Mouse (Mus musculus) spleen, embryonic (tissue): Measurements from ENCODE around the gene Ints14.
"Not testable (repeated sequence)": the region's sequence is repeated elsewhere in the genome, so short reads cannot be mapped to it uniquely, and the experiment has no call there.

Experiments used
- CTCF ChIA-PET: fragments of 350-600 bp; sonication (Branson Sonifier 250); formaldehyde crosslinking; loops from one replicate; lab custom pipeline; 2022; lab: Charles Lee

The Ints14 gene

DNA sequence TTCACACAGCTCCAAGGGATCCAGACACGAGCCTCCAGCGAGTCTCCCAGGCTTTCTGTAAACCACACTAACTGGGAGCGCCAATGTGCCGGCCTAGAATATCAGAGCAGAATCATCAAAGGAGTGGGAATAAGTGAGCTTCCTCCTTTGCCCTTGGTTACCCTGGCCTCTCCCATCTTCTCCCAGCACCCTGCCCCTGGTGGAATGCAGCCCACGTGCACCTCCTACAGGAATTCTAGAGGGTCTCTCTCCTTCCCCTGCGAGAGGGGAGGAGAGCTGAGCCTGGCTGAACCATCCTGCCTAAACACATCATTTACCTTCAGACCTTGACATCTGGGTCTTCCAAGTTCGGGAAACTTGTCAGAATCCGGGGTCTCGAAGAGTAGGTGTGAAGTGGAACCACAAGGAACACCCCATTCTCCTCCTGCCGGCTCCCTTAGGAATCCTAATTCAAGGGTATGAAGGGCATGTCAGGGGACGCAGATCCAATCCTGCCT, 9.5 kb upstream of the Ints14 start, which contains the start of gene Slc24a1:
TSS of gene Slc24a1 (minus strand) at position 447 of the 497 bp plus-strand sequence.
- CTCF ChIA-PET = no interaction called here

DNA sequence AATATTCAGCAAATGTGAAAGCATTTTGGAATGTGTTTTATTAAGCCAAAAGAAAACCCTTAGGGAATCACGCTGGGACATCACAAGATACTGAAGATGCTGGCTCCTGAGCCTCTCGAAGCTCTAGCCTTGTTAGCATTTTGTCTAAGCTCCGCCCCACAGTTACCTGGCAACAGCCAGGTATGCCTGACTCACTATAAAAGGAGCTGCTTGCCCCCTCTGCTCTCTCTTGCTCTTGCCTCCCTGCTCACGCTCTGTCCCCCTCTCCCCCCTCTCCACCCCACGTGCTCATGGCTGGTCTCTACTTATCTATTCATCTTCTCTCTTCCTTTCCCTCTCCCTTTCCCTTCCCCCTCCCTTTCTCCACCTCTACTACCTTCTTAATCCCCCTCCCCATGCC, 8.7 kb upstream of the Ints14 start:
- CTCF ChIA-PET = no interaction called here

- CTCF ChIA-PET = no interaction called here
Measured at GRCm38 (mm10) chr9:64953190-64953589, 7.5 kb upstream of the Ints14 start.

DNA sequence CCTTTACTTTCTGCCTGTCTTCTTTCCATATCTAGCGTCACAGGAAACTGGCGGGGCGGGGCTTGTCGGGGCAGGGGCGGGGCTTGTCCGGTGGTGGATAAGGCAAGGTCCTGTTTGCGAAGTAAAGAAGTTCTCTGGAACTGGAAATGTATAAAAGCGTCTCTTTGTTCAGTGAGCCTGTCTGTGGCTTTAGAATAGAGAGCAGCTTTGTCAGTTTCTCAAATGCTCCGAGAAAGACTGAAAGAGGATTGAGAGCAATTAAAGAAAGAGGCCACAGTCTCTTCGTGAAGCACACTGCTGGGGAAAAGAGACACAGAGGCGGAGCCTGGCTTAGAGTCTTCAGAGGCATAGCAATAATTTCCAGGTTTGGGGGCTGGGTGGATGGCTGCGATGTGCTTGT, 4.4 kb upstream of the Ints14 start:
- CTCF ChIA-PET = no interaction called here

- CTCF ChIA-PET = no interaction called here
Measured at GRCm38 (mm10) chr9:64957276-64957675, 3.4 kb upstream of the Ints14 start.

DNA sequence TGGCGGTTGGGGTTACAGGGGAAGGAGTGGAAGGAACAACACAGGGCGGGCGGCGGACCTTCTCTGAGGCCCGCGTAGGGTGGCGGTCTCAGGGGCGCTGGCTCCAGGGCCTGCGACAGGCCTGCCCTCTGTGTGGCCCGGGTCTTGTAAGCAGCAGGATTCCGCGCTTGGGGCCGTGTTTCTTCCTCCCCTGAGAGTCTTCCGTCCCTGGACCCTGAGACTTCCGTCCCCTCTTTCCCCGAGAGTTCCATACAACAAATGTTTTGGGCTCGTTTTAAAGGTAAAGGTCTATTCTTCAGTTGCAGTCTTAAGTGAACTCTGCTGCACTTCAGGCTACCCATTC, 244 bp downstream of the Ints14 start:
- CTCF ChIA-PET = no interaction called here

- CTCF ChIA-PET = no interaction called here
Measured at GRCm38 (mm10) chr9:64980548-64980947, 19.8 kb downstream of the Ints14 start.

DNA sequence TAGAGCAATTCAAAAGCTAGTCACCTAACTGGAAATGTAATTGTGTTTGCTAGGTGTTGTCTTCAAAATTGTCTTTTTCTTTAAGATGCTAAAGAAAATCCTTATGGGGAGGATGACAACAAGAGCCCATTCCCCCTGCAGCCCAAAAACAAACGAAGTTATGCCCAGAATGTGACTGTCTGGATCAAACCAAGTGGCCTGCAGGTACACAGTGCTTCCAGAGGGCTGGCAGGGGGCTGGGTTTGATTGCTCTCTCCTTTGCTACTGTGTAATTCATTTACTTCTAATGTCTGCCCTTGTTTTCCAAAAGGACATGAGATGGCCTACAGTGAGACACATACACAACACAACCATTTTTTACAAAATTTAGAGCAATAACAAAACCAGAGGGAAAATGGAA, 21.2 kb downstream of the Ints14 start:
- CTCF ChIA-PET = no interaction called here

DNA sequence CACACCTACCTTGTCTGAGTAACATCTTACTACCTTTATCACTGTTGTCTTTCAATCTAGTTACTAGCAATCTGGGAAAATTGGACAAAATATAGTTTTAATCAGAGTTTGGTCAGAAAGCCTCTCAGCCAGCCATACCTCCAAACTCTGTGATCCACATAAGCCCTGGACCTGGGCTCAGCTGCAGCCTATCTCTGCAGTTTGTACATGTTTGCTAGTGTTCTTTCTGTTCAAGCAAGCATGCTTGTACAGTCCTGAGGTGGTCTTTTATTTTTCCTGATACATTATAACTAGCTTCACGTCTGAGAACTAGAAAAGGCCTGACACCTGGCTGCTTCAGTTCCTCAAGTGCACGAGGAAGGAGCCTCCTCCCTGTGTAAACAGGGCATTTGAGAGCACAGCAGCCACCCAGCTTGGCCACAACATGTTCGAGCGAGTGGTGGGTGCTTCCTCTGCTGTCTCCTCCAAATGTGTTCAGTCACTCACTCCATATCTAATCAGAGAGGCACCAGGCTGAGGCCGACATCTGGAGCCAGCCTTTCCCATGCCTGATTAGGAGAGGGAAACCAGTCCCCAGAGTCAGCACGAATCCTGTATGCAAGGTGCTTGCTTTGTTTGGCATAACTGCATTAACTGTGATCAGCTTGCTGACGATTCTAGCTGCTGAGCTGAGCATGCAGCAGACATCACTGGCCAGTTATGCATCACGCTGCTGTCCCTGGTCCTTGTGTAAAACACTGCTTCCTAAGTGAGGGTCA, 24.5 kb downstream of the Ints14 start:
- CTCF ChIA-PET = no interaction called here

- CTCF ChIA-PET = no interaction called here
Measured at GRCm38 (mm10) chr9:64985807-64986206, 25.1 kb downstream of the Ints14 start.

DNA sequence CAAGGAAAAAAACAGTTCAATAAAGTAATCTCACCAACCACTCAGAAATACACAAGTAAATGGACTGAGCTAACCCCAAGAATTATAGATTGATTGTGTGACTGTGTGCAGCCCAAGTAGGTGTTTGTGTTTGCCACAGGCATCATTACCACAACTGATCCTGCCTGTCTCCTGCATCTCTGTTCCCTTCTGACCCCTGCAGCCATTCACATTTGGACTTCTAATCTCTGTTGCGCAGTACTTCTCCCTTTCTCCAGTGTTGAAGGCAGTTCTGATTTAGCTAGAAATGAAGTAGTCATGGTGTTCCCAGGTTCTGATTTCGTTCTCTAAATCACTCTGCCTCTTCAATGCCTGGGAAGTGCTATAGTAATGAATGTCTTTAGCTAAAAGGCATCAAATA, 26.9 kb downstream of the Ints14 start:
- CTCF ChIA-PET = no interaction called here

DNA sequence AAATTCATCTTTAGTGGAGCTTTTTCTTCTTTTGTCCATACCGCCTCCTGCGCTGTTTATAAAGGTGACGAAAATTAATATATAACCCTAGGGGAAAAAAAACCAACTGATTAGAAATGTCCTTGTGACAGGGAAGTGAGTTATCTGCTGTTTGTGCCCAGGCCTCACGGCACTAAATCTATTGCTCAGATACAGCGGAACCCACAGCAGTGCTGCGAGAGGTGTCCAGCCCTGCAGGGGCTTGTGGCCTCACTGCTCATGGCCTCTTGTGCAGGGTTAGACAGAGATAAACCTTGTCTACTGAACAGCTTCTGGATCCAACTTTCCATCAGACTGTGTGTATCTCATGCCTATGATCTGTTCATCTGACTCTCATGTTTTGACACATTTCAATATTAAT, 27.7 kb downstream of the Ints14 start:
- CTCF ChIA-PET = no interaction called here

- CTCF ChIA-PET = no interaction called here
Measured at GRCm38 (mm10) chr9:64990291-64990690, 29.6 kb downstream of the Ints14 start.

DNA sequence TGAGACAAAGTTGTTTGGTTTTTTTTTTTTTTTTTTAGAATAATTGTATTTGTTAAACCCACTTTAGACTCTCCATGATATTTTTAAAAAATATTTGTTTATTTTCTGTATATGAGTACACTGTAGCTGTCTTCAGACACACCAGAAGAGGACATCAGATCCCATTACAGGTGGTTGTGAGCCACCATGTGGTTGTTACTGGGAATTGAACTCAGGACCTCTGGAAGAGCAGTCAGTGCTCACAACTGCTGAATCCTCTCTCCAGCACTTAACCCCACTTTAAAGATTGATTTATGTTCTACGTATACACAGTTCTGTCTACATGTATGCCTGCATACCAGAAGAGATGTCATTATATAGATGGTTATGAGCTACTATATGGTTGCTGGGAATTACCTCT, 34.8 kb downstream of the Ints14 start:
- CTCF ChIA-PET = not testable (repeated sequence)

GRCm38 (mm10) chr9:65001481-65001880, 40.8 kb downstream of the Ints14 start:
- CTCF ChIA-PET = no interaction called here

DNA sequence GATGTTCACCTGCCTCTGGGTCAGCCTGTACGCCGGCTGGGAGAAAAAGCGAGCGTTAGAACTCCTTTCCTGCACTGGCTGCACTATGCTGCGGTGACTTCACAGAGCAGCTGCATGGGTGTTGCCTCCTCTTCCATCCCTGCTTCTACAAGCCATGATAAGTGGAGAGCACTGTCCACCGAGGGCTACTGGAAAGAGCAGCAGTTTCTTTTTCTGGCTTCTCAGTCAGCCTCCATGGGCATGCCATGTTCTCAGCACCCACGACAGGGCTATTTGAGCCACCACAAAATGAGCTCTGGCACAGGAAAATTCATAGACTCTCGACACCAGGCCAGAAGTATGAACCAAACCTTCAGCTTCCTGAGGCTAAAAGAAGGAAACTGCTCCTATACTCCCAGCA, 45.0 kb downstream of the Ints14 start:
- CTCF ChIA-PET = no interaction called here

GRCm38 (mm10) chr9:65010632-65011031, 49.9 kb downstream of the Ints14 start:
- CTCF ChIA-PET = no interaction called here

GRCm38 (mm10) chr9:65011304-65011703, 50.6 kb downstream of the Ints14 start:
- CTCF ChIA-PET = interaction anchor here (0.7 kb wide), 1 partner anchor 71 kb away, joined by 4 read pairs; no protein-coding TSS in a partner anchor

DNA sequence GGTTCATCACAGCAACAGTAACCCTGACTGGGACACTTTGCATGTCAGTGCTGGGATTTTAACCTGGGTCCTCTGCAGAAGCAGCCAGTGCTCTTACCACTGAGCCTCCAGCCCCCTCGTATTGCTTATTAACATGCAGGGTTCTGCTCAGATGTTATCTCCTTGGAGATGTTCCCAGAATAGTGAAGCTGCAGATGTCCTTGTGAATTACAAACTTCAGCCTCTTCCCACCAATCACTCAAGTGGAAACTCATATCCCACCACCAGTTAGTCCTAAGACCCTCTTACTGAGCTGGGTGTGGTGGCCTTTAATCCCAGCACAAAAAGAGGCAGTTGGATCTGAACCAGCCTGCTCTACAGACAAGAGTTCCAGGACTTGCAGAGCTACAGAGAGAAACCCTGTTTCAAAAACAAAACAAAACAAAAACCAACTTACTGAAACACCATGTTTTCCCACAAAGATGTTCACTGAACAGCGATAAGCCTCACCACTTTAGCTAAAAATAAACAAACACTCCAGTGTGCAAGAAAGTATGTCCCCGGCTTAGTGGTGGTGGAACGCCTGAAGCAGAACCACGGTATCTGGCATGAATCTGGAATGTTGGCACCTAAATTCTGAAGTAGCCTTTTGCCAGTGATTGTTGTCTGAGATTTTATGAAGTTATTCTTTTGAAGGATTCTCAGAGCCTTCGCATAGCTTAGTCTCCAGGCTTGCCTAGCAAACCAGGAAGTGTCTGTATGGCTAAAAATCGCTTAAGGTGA, 54.9 kb downstream of the Ints14 start:
- CTCF ChIA-PET = no interaction called here

- CTCF ChIA-PET = no interaction called here
Measured at GRCm38 (mm10) chr9:65016241-65016977, 55.7 kb downstream of the Ints14 start.

- CTCF ChIA-PET = no interaction called here
Measured at GRCm38 (mm10) chr9:65016978-65017827, 56.5 kb downstream of the Ints14 start.
